Mouse (Mus musculus): ENCODE measurements around the gene Tas2r103. TPM values are rescaled to one million over a fixed set of nuclear protein-coding genes. Genes with fewer than 3 reads are reported as not detected.

Gene Tas2r103
- polyA plus RNA-seq (2012; rRNA removed) (not detected in 2 replicates), polyA plus RNA-seq (2014; fragmentation: Nextera tagmentation; extraction: Ambion mirVana) (not detected in 2 replicates)

GRCm38 (mm10) chr6:133037001-133037400, at the start of gene Tas2r103:
Gene Tas2r103, minus strand, starts transcription at chr6:133037101.
- no peak for TF ChIP-seq POLR2A (IDR thresholded peaks at IDR 0.05; ENCODE audit: borderline replicate concordance, extremely low read depth, insufficient read depth, insufficient read length)
- Histone ChIP-seq H3K9ac (ENCODE audit: low read depth, low read length, severe bottlenecking) (no peak within 1 kb of the TSS), H3K4me2 (replicated peaks; ENCODE audit: low read depth, low read length, severe bottlenecking) (no peak within 1 kb of the TSS), H3K36me3 (ENCODE audit: control insufficient read depth, insufficient read depth, low read length) (no peaks in the 10 kb centered on the region), H3K27ac (replicated peaks; ENCODE audit: low read depth, low read length) (no peak within 1 kb of the TSS), H3K4me3 (replicated peaks; ENCODE audit: low read length) (no peak within 1 kb of the TSS), H3K9me3 (ENCODE audit: control insufficient read depth, low read length) (no peaks in the 10 kb centered on the region), H3K4me1 (ENCODE audit: control insufficient read depth, insufficient read depth, low read length) (no peaks in the 10 kb centered on the region), H3K27me3 (ENCODE audit: control insufficient read depth, insufficient read depth, low read length) (no peaks in the 10 kb centered on the region)
- ATAC-seq (ENCODE audit: low FRiP score, low read depth) (no peak), DNase-seq (ENCODE audit: low spot score) (no peak)
- 75% methylated on average over 2 of the region's 2 CpGs for WGBS

GRCm38 (mm10) chr6:133055716-133056115, 18.8 kb upstream of the Tas2r103 start, which contains the start of gene Tas2r140:
Gene Tas2r140, minus strand, starts transcription at chr6:133055816.
- no peaks in the 10 kb centered on the region for H3K9me3 ChIP-seq (ENCODE audit: control insufficient read depth, low read length)
- ATAC-seq (ENCODE audit: low FRiP score, low read depth) (no peak), DNase-seq (ENCODE audit: low spot score) (no peak)
- no peaks in the 10 kb centered on the region for H3K36me3 ChIP-seq (ENCODE audit: control insufficient read depth, insufficient read depth, low read length)
- no peak for TF ChIP-seq POLR2A (IDR thresholded peaks at IDR 0.05; ENCODE audit: borderline replicate concordance, extremely low read depth, insufficient read depth, insufficient read length)
- no peak within 1 kb of the TSS for H3K9ac ChIP-seq (ENCODE audit: low read depth, low read length, severe bottlenecking)
- no peaks in the 10 kb centered on the region for H3K27me3 ChIP-seq (ENCODE audit: control insufficient read depth, insufficient read depth, low read length)
- H3K4me2 ChIP-seq (replicated peaks; ENCODE audit: low read depth, low read length, severe bottlenecking), result no peak within 1 kb of the TSS
- no peak within 1 kb of the TSS for H3K27ac ChIP-seq (replicated peaks; ENCODE audit: low read depth, low read length)
- H3K4me3 ChIP-seq (replicated peaks; ENCODE audit: low read length), result no peak within 1 kb of the TSS
- H3K4me1 ChIP-seq (ENCODE audit: control insufficient read depth, insufficient read depth, low read length), result no peaks in the 10 kb centered on the region

Other genes starting within 250 kb of the Tas2r103 start
- not detected in 2 replicates for gene Tas2r117, start 234.3 kb downstream of the Tas2r103 start, polyA plus RNA-seq (2012; rRNA removed)
- not detected in 2 replicates for gene Tas2r117, start 234.3 kb downstream of the Tas2r103 start, polyA plus RNA-seq (2014; fragmentation: Nextera tagmentation; extraction: Ambion mirVana)
- not detected in 2 replicates for gene Tas2r123, start 190.0 kb downstream of the Tas2r103 start, polyA plus RNA-seq (2012; rRNA removed)
- gene Tas2r123, start 190.0 kb downstream of the Tas2r103 start, polyA plus RNA-seq (2014; fragmentation: Nextera tagmentation; extraction: Ambion mirVana), result not detected in 2 replicates
- not detected in 2 replicates for gene Tas2r116, start 181.7 kb downstream of the Tas2r103 start, polyA plus RNA-seq (2012; rRNA removed)
- not detected in 2 replicates for gene Tas2r116, start 181.7 kb downstream of the Tas2r103 start, polyA plus RNA-seq (2014; fragmentation: Nextera tagmentation; extraction: Ambion mirVana)
- gene Tas2r110, start 169.1 kb downstream of the Tas2r103 start, polyA plus RNA-seq (2012; rRNA removed), result not detected in 2 replicates
- gene Tas2r110, start 169.1 kb downstream of the Tas2r103 start, polyA plus RNA-seq (2014; fragmentation: Nextera tagmentation; extraction: Ambion mirVana), result not detected in 2 replicates
- not detected in 2 replicates for gene Tas2r113, start 144.1 kb downstream of the Tas2r103 start, polyA plus RNA-seq (2012; rRNA removed)
- gene Tas2r113, start 144.1 kb downstream of the Tas2r103 start, polyA plus RNA-seq (2014; fragmentation: Nextera tagmentation; extraction: Ambion mirVana), result not detected in 2 replicates
- not detected in 2 replicates for gene Tas2r125, start 127.5 kb downstream of the Tas2r103 start, polyA plus RNA-seq (2012; rRNA removed)
- not detected in 2 replicates for gene Tas2r125, start 127.5 kb downstream of the Tas2r103 start, polyA plus RNA-seq (2014; fragmentation: Nextera tagmentation; extraction: Ambion mirVana)
- not detected in 2 replicates for gene Tas2r129, start 86.0 kb downstream of the Tas2r103 start, polyA plus RNA-seq (2012; rRNA removed)
- gene Tas2r129, start 86.0 kb downstream of the Tas2r103 start, polyA plus RNA-seq (2014; fragmentation: Nextera tagmentation; extraction: Ambion mirVana), result not detected in 2 replicates
- gene Tas2r131, start 79.2 kb downstream of the Tas2r103 start, polyA plus RNA-seq (2012; rRNA removed), result not detected in 2 replicates
- gene Tas2r131, start 79.2 kb downstream of the Tas2r103 start, polyA plus RNA-seq (2014; fragmentation: Nextera tagmentation; extraction: Ambion mirVana), result not detected in 2 replicates
- gene Tas2r109, start 56.1 kb downstream of the Tas2r103 start, polyA plus RNA-seq (2012; rRNA removed), result not detected in 2 replicates
- not detected in 2 replicates for gene Tas2r109, start 56.1 kb downstream of the Tas2r103 start, polyA plus RNA-seq (2014; fragmentation: Nextera tagmentation; extraction: Ambion mirVana)
- gene Tas2r140, start 18.7 kb upstream of the Tas2r103 start, polyA plus RNA-seq (2012; rRNA removed), result not detected in 2 replicates
- gene Tas2r140, start 18.7 kb upstream of the Tas2r103 start, polyA plus RNA-seq (2014; fragmentation: Nextera tagmentation; extraction: Ambion mirVana), result not detected in 2 replicates
- 29.6 and 62.2 TPM in 2 replicates for gene Smim10l1, start 67.8 kb upstream of the Tas2r103 start, polyA plus RNA-seq (2012; rRNA removed)
- gene Smim10l1, start 67.8 kb upstream of the Tas2r103 start, polyA plus RNA-seq (2014; fragmentation: Nextera tagmentation; extraction: Ambion mirVana), result 69.5 and 70.4 TPM in 2 replicates